Mouse (Mus musculus) ovary, adult 18-20 months (tissue): ENCODE measurements around the gene Rrp12.
"Not testable (repeated sequence)": the region's sequence is repeated elsewhere in the genome, so short reads cannot be mapped to it uniquely, and the experiment has no call there.

Experiments
- DNase-seq: peaks from one replicate; pipeline ENCODE4 v3.0.0; 2022; ENCODE audit warnings: low spot score, mixed read lengths

The Rrp12 gene

GRCm38 (mm10) chr19:41906311-41907078 is 10.5 kb upstream of the Rrp12 start:
- no peak for DNase-seq

GRCm38 (mm10) chr19:41905246-41905645 is 9.3 kb upstream of the Rrp12 start:
- DNase-seq = no peak

- DNase-seq = no peak
Observed at GRCm38 (mm10) chr19:41902848-41903593, 7.0 kb upstream of the Rrp12 start.

- no peak for DNase-seq
Observed at GRCm38 (mm10) chr19:41901696-41902095, 5.7 kb upstream of the Rrp12 start.

- no peak for DNase-seq
Observed at GRCm38 (mm10) chr19:41900495-41901090, 4.6 kb upstream of the Rrp12 start.

- no peak for DNase-seq
Observed at GRCm38 (mm10) chr19:41898860-41899259, 2.9 kb upstream of the Rrp12 start.

- DNase-seq = no peak
Observed at GRCm38 (mm10) chr19:41896319-41896711, 342 bp upstream of the Rrp12 start.

GRCm38 (mm10) chr19:41894959-41895358 is 1.0 kb downstream of the Rrp12 start:
- no peak for DNase-seq

- DNase-seq = no peak
Observed at GRCm38 (mm10) chr19:41888191-41888590, 7.8 kb downstream of the Rrp12 start.

GRCm38 (mm10) chr19:41883882-41884281 is 12.1 kb downstream of the Rrp12 start:
- no peak for DNase-seq

- no peak for DNase-seq
Observed at GRCm38 (mm10) chr19:41881842-41882241, 14.1 kb downstream of the Rrp12 start.

- DNase-seq = no peak
Observed at GRCm38 (mm10) chr19:41874356-41874755, 21.6 kb downstream of the Rrp12 start.

GRCm38 (mm10) chr19:41872285-41872684 is 23.7 kb downstream of the Rrp12 start:
- DNase-seq = no peak

GRCm38 (mm10) chr19:41869946-41870345 is 26.0 kb downstream of the Rrp12 start:
- DNase-seq = not testable (repeated sequence)

GRCm38 (mm10) chr19:41869296-41869695 is 26.7 kb downstream of the Rrp12 start:
- no peak for DNase-seq

- DNase-seq = no peak
Observed at GRCm38 (mm10) chr19:41866707-41867106, 29.3 kb downstream of the Rrp12 start.

GRCm38 (mm10) chr19:41857816-41858310 is 38.1 kb downstream of the Rrp12 start:
- no peak for DNase-seq

GRCm38 (mm10) chr19:41857086-41857762 is 38.7 kb downstream of the Rrp12 start:
- no peak for DNase-seq

- no peak for DNase-seq
Observed at GRCm38 (mm10) chr19:41852423-41852822, 43.5 kb downstream of the Rrp12 start.

GRCm38 (mm10) chr19:41850719-41851543 is 45.0 kb downstream of the Rrp12 start:
- no peak for DNase-seq

GRCm38 (mm10) chr19:41850021-41850718 is 45.8 kb downstream of the Rrp12 start:
- DNase-seq = no peak
